Mouse (Mus musculus): ENCODE data around the gene Tpgs1. TPM values are rescaled to one million over a fixed set of nuclear protein-coding genes. Genes with fewer than 3 reads are reported as not detected.

The Tpgs1 gene
- total RNA-seq, 2 experiments from 2014 or later: 21.2 to 21.6 TPM

- DNase-seq (ENCODE audit: low spot score in 2 of 2): no peak
Measured at GRCm38 (mm10) chr10:79712029-79712428, 42.9 kb downstream of the Tpgs1 start.

GRCm38 (mm10) chr10:79712499-79713126 is 43.4 kb downstream of the Tpgs1 start:
- peak; percentile 68 to 79 for DNase-seq (ENCODE audit: low spot score in 2 of 2)

GRCm38 (mm10) chr10:79713163-79713562 is 44.0 kb downstream of the Tpgs1 start:
- no peak for DNase-seq (ENCODE audit: low spot score in 2 of 2)

- DNase-seq (ENCODE audit: low spot score in 2 of 2): no peak
Measured at GRCm38 (mm10) chr10:79714996-79715395, 45.8 kb downstream of the Tpgs1 start.

GRCm38 (mm10) chr10:79716254-79716987 is 47.3 kb downstream of the Tpgs1 start, which contains the start of gene Hcn2:
Gene Hcn2 (plus strand): TSS chr10:79716634.
- DNase-seq (ENCODE audit: low spot score in 2 of 2): no peak

- DNase-seq (ENCODE audit: low spot score in 2 of 2): no peak
Measured at GRCm38 (mm10) chr10:79716988-79717355, 47.8 kb downstream of the Tpgs1 start.

- DNase-seq (ENCODE audit: low spot score in 2 of 2): peak; percentile 56 to 78
Measured at GRCm38 (mm10) chr10:79717640-79718357, 48.6 kb downstream of the Tpgs1 start.

GRCm38 (mm10) chr10:79721089-79721488 is 51.9 kb downstream of the Tpgs1 start:
- no peak for DNase-seq (ENCODE audit: low spot score in 2 of 2)

GRCm38 (mm10) chr10:79723047-79723446 is 53.9 kb downstream of the Tpgs1 start:
- no peak for DNase-seq (ENCODE audit: low spot score in 2 of 2)

- DNase-seq (ENCODE audit: low spot score in 2 of 2): no peak
Measured at GRCm38 (mm10) chr10:79723692-79724091, 54.5 kb downstream of the Tpgs1 start.

Other genes starting within 250 kb of the Tpgs1 start
- gene Vmn2r83, start 200.6 kb upstream of the Tpgs1 start, total RNA-seq (2021): not detected
- 1 to 10 TPM; 4.5 to 4.6 TPM for gene Plpp2, start 135.6 kb upstream of the Tpgs1 start, total RNA-seq (2021)
- 10 to 100 TPM; 24.0 to 25.4 TPM for gene Mier2, start 114.2 kb upstream of the Tpgs1 start, total RNA-seq (2021)
- gene Theg, start 82.0 kb upstream of the Tpgs1 start, total RNA-seq (2021): not detected
- under 1 TPM; 0.07 to 0.13 TPM for gene C2cd4c, start 55.3 kb upstream of the Tpgs1 start, total RNA-seq (2021)
- 1 to 10 TPM; 5.8 to 5.9 TPM for gene Shc2, start 31.5 kb upstream of the Tpgs1 start, total RNA-seq (2021)
- gene Odf3l2, start 23.6 kb upstream of the Tpgs1 start, total RNA-seq (2021): not detected
- under 1 TPM in 1 of 2 experiments, not detected in 1; 0.39 TPM for gene Madcam1, start 4.8 kb upstream of the Tpgs1 start, total RNA-seq (2021)
- 100 to 1,000 TPM; 307 to 315 TPM for gene Cdc34, start 12.8 kb downstream of the Tpgs1 start, total RNA-seq (2021)
- 1 to 10 TPM; 2.5 to 3.8 TPM for gene Gzmm, start 19.7 kb downstream of the Tpgs1 start, total RNA-seq (2021)
- 100 to 1,000 TPM; 390 to 392 TPM for gene Bsg, start 35.1 kb downstream of the Tpgs1 start, total RNA-seq (2021)
- under 1 TPM; 0.96 TPM for gene Hcn2, start 47.3 kb downstream of the Tpgs1 start, total RNA-seq (2021)
- 10 to 100 TPM; 25.5 to 27.8 TPM for gene Polrmt, start 77.2 kb downstream of the Tpgs1 start, total RNA-seq (2021)
- not detected for gene Fgf22, start 85.7 kb downstream of the Tpgs1 start, total RNA-seq (2021)
- 10 to 100 TPM; 45.0 to 52.5 TPM for gene Rnf126, start 97.6 kb downstream of the Tpgs1 start, total RNA-seq (2021)
- gene Fstl3, start 107.9 kb downstream of the Tpgs1 start, total RNA-seq (2021): 1 to 10 TPM; 1.1 to 2.1 TPM
- not detected for gene Prss57, start 121.6 kb downstream of the Tpgs1 start, total RNA-seq (2021)
- 10 to 100 TPM; 42.1 to 50.8 TPM for gene Palm, start 124.2 kb downstream of the Tpgs1 start, total RNA-seq (2021)
- gene Misp, start 151.6 kb downstream of the Tpgs1 start, total RNA-seq (2021): under 1 TPM in 1 of 2 experiments, not detected in 1; 0.42 TPM
- 100 to 1,000 TPM; 167 to 170 TPM for gene Ptbp1, start 185.1 kb downstream of the Tpgs1 start, total RNA-seq (2021)
- under 1 TPM in 1 of 2 experiments, not detected in 1; 0.47 TPM for gene Prtn3, start 205.1 kb downstream of the Tpgs1 start, total RNA-seq (2021)
- 1 to 10 TPM; 1.2 to 1.3 TPM for gene Plppr3, start 205.3 kb downstream of the Tpgs1 start, total RNA-seq (2021)
- under 1 TPM in 1 of 2 experiments, not detected in 1; 0.29 TPM for gene Elane, start 216.9 kb downstream of the Tpgs1 start, total RNA-seq (2021)
- gene Cfd, start 221.5 kb downstream of the Tpgs1 start, total RNA-seq (2021): 100 to 1,000 TPM in 1 of 2 experiments, 10 to 100 TPM in 1; 85.8 to 154 TPM
- 10 to 100 TPM; 39.4 to 41.1 TPM for gene Med16, start 239.6 kb downstream of the Tpgs1 start, total RNA-seq (2021)
- not detected for gene Gm26602, start 241.5 kb downstream of the Tpgs1 start, total RNA-seq (2021)
- under 1 TPM; 0.41 to 0.56 TPM for gene Kiss1r, start 247.6 kb downstream of the Tpgs1 start, total RNA-seq (2021)